Mouse (Mus musculus): ENCODE results near the gene Fam83e.
A peak's percentile ranks its signal among the peaks of the same experiment; 100 is the strongest.

Gene Fam83e

GRCm38 (mm10) chr7:45701607-45702006, 19.4 kb upstream of the Fam83e start:
- no peak for DNase-seq (ENCODE audit: low spot score in 2 of 2)

GRCm38 (mm10) chr7:45702316-45702715, 18.7 kb upstream of the Fam83e start:
- no peak for DNase-seq (ENCODE audit: low spot score in 2 of 2)

- DNase-seq (ENCODE audit: low spot score in 2 of 2) = no peak
Measured at GRCm38 (mm10) chr7:45702809-45703520, 18.0 kb upstream of the Fam83e start.

GRCm38 (mm10) chr7:45703521-45704033, 17.4 kb upstream of the Fam83e start:
- no peak for DNase-seq (ENCODE audit: low spot score in 2 of 2)

GRCm38 (mm10) chr7:45704046-45704559, 16.9 kb upstream of the Fam83e start:
- peak; percentile 59 to 69 for DNase-seq (ENCODE audit: low spot score in 2 of 2)

- peak; percentile 97 to 99 for DNase-seq (ENCODE audit: low spot score in 2 of 2)
Measured at GRCm38 (mm10) chr7:45704730-45705442, 16.1 kb upstream of the Fam83e start, which contains the start of gene Dbp. Dbp (plus strand) TSS chr7:45705088.

GRCm38 (mm10) chr7:45705443-45705864, 15.6 kb upstream of the Fam83e start:
- DNase-seq (ENCODE audit: low spot score in 2 of 2) = no peak

- DNase-seq (ENCODE audit: low spot score in 2 of 2) = peak in 1 of 2 experiments; percentile 73
Measured at GRCm38 (mm10) chr7:45705873-45706281, 15.1 kb upstream of the Fam83e start.

- DNase-seq (ENCODE audit: low spot score in 2 of 2) = peak; percentile 64 to 70
Measured at GRCm38 (mm10) chr7:45706721-45707241, 14.2 kb upstream of the Fam83e start.

- DNase-seq (ENCODE audit: low spot score in 2 of 2) = peak; percentile 92 to 96
Measured at GRCm38 (mm10) chr7:45707375-45707967, 13.5 kb upstream of the Fam83e start.

- DNase-seq (ENCODE audit: low spot score in 2 of 2) = no peak
Measured at GRCm38 (mm10) chr7:45708221-45708761, 12.7 kb upstream of the Fam83e start.

GRCm38 (mm10) chr7:45709036-45709435, 12.0 kb upstream of the Fam83e start:
- DNase-seq (ENCODE audit: low spot score in 2 of 2) = no peak

GRCm38 (mm10) chr7:45709677-45710355, 11.2 kb upstream of the Fam83e start:
- DNase-seq (ENCODE audit: low spot score in 2 of 2) = no peak

- no peak for DNase-seq (ENCODE audit: low spot score in 2 of 2)
Measured at GRCm38 (mm10) chr7:45710477-45711191, 10.4 kb upstream of the Fam83e start.

- no peak for DNase-seq (ENCODE audit: low spot score in 2 of 2)
Measured at GRCm38 (mm10) chr7:45711316-45712021, 9.5 kb upstream of the Fam83e start.

GRCm38 (mm10) chr7:45712022-45712757, 8.8 kb upstream of the Fam83e start:
- DNase-seq (ENCODE audit: low spot score in 2 of 2) = no peak

GRCm38 (mm10) chr7:45713396-45713795, 7.6 kb upstream of the Fam83e start:
- DNase-seq (ENCODE audit: low spot score in 2 of 2) = no peak

GRCm38 (mm10) chr7:45713881-45714520, 7.0 kb upstream of the Fam83e start:
- no peak for DNase-seq (ENCODE audit: low spot score in 2 of 2)
